Mouse (Mus musculus) hindbrain, embryonic 15.5 days (tissue): ENCODE data around the gene Glis1. TPM values are rescaled to one million over a fixed set of nuclear protein-coding genes. Genes with fewer than 3 reads are reported as not detected.

ENCODE experiments used
- ATAC-seq: fragments of 200-750 bp; cut with Nextera tagmentation; 2 replicates; pipeline ENCODE4 v1.8.0; 2017; ENCODE audit warnings: low read depth, moderate number of reproducible peaks, moderate TSS enrichment; ENCODE audit not compliant: low FRiP score
- H3K27ac ChIP-seq: fragments of 300-500 bp; sonication (generic); replicated peaks from 2 replicates; pipeline ENCODE4 v1.5.1; 2015; ENCODE audit warnings: mild to moderate bottlenecking, inconsistent platforms
- H3K27me3 ChIP-seq: fragments of 300-500 bp; sonication (generic); 2 replicates; pipeline ENCODE4 v1.6.1; 2015; ENCODE audit warnings: control low read depth, inconsistent platforms
- H3K36me3 ChIP-seq: fragments of 300-500 bp; sonication (generic); 2 replicates; pipeline ENCODE4 v1.6.1; 2015; ENCODE audit warnings: control low read depth, inconsistent platforms
- H3K4me1 ChIP-seq: fragments of 300-500 bp; sonication (generic); replicated peaks from 2 replicates; pipeline ENCODE4 v1.6.1; 2015; ENCODE audit warnings: control low read depth, inconsistent platforms
- H3K4me2 ChIP-seq: fragments of 300-500 bp; sonication (generic); 2 replicates; pipeline ENCODE4 v1.6.1; 2015; ENCODE audit warnings: moderate library complexity, mild to moderate bottlenecking, inconsistent platforms
- H3K4me3 ChIP-seq: fragments of 300-500 bp; sonication (generic); 2 replicates; pipeline ENCODE4 v1.5.1; 2015; ENCODE audit warnings: mild to moderate bottlenecking, inconsistent platforms
- H3K9ac ChIP-seq: fragments of 300-500 bp; sonication (generic); 2 replicates; pipeline ENCODE4 v1.6.1; 2015; ENCODE audit warnings: inconsistent platforms
- H3K9me3 ChIP-seq: fragments of 300-500 bp; sonication (generic); 2 replicates; pipeline ENCODE4 v1.6.1; 2016; ENCODE audit warnings: control low read depth, inconsistent platforms
- WGBS: fragments of 180-500 bp; shearing (Covaris S2); methylation state at CpG from one replicate; pipeline ENCODE4 v1.1.7; 2015; 5-methylcytosine and 5-hydroxymethylcytosine counted together
- polyA plus RNA-seq: library from polyadenylated mRNA; unstranded; fragments of >200 nt; fragmentation: Nextera tagmentation; extraction: Ambion mirVana; gene quantifications from 2 replicates; pipeline ENCODE4 v1.2.1, GENCODE M21; 2015

Glis1 gene
- polyA plus RNA-seq: 3.3 and 4.2 TPM in 2 replicates

DNA sequence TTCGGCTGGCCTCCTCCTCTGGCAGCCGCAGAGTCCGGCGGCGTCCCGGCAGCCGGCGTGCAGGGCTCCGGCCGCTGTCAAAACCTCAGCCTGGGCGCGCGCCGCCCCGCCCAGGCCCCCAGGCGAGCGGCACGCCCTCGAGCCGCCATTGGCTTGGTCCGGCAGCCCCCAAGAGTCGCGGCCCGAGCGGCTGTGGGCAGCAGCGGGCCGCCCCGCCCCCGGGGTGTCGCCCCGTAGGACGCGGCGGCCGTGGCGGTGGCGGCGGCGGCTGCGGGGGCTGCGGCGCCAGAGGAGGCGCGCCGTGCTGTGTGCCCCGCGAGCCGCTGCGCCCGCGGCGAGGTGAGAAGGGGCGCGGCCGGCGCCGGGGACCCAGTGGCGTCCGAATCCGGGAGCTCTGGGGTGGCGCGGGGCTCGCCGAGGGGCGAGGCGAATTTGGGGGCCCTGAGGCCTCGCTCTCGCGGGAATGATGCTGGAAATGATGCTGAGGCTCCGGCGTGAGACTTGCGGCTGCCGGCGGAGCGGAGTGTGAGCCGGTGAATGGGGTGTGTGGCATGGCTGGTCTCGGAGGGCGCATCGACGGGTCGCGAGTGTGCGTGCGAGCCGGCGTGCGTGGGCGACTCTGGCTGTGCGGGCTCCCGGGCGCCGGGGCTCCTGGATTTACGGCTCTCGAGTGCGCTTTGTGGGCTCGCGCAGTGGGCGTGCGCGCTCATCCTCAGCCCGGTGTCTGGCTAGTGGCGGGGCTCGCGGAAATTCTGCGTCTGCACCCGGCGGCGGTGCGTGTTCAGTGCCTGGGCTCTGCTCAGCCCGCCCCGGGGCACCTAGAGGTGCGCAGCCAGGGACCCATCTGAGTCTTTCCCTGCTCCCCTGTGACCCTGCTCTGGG, at the start of gene Glis1:
Glis1 (plus strand) TSS at position 236 of the 882 bp plus-strand sequence.
- Histone ChIP-seq H3K27me3 (peaks cover 51% of the 10 kb centered on the region), H3K9ac (peak within 1 kb of the TSS; percentile 54), H3K27ac (no peak within 1 kb of the TSS), H3K4me2 (peak within 1 kb of the TSS; percentile 90), H3K9me3 (no peaks in the 10 kb centered on the region), H3K4me3 (peak within 1 kb of the TSS; percentile 55), H3K4me1 (peaks cover 20% of the 10 kb centered on the region), H3K36me3 (no peaks in the 10 kb centered on the region)
- WGBS: under 1% methylated on average over 96 of the region's 112 CpGs
- peak; percentile 83 for ATAC-seq

DNA sequence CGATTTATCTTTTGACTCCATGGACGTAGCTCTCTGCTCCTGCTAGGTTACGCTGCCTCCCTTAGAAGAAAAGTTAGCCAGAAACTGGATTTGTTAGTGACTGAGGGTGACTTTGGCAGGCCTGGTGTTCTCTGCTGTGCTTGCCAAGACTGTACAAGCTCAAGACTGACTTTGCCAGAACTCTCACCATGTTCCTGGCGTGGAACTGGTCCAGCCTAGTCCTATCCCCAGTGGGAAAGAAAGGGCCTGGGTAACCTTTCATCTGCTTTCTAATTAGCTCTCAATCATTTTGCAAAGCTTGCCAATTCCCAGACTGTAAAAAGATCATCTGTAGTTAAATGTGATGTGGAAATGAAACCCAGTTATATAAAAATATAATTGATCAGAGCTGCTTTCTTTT, 47.4 kb upstream of the Glis1 start:
- Histone ChIP-seq H3K4me1 (no peaks in the 10 kb centered on the region), H3K27ac (no peak overlapping the region), H3K9ac (no peak overlapping the region), H3K36me3 (peaks cover 34% of the 10 kb centered on the region), H3K27me3 (no peaks in the 10 kb centered on the region), H3K4me2 (no peak overlapping the region), H3K9me3 (no peaks in the 10 kb centered on the region), H3K4me3 (no peak overlapping the region)
- no peak for ATAC-seq
- 77% methylated on average over 4 of the region's 4 CpGs for WGBS

DNA sequence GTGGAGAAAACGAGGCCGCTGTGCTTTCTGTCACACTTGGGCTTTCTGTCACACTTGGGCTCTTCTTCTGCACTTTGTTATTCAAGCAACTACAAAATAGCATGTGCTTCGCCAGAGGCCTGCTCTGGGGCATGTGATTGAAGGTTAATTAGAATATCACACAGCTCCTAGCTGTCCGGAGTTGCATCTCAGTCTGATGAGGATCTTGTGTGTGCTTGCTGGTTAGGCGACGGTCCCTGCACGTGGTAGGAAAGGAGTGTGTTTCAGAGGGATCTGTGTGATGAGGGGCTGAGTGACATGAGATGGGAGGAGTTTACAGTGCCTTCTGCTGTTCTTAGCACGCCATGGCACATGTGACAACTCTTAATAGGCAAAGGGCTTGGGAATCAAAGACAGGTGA, 46.9 kb upstream of the Glis1 start:
- Histone ChIP-seq H3K27me3 (no peaks in the 10 kb centered on the region), H3K9me3 (no peaks in the 10 kb centered on the region), H3K36me3 (peaks cover 31% of the 10 kb centered on the region), H3K4me3 (no peak overlapping the region), H3K27ac (no peak overlapping the region), H3K4me2 (no peak overlapping the region), H3K9ac (no peak overlapping the region), H3K4me1 (no peaks in the 10 kb centered on the region)
- 82% methylated on average over 8 of the region's 8 CpGs for WGBS
- no peak for ATAC-seq

DNA sequence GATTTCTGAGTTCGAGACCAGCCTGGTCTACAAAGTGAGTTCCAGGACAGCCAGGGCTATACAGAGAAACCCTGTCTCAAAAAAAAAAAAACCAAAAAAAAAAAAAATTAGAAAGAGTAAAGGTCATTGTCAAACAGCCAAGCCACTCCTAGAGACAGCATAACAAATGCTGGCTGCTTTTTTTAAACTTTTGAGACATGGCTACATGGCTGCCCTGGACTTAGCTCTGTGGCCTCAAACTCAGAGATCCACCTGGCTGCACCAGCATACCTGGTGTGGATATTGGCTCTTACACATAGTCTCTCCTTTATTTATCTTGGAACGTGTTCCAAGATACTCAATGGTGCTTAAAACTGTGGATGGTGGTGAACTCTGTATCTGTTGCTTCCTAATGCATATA, 46.1 kb upstream of the Glis1 start:
- Histone ChIP-seq H3K4me3 (no peak overlapping the region), H3K36me3 (peaks cover 34% of the 10 kb centered on the region), H3K9me3 (no peaks in the 10 kb centered on the region), H3K9ac (no peak overlapping the region), H3K27me3 (no peaks in the 10 kb centered on the region), H3K27ac (no peak overlapping the region), H3K4me1 (no peaks in the 10 kb centered on the region), H3K4me2 (no peak overlapping the region)
- ATAC-seq: no peak
- WGBS: 92% methylated on average over 2 of the region's 2 CpGs

DNA sequence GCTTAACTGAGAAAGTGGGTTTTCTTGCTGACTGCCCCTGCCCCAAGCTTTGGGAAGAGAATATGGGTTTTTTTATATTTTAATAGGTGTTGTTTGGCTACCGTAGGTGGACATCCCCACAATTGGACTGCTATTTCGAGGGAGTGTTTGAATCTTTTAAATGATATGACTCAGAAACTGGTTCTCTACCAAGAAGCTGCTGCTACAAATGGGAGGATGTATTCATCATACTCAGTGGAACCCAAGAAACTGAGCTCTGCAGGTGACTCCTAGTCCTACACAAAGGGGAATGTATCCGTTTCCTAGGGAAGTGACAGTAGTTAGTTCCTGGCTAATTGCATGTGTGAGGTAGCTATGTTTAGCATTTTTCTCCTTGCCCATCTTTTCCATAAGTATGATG, 45.0 kb upstream of the Glis1 start:
- Histone ChIP-seq H3K4me1 (no peaks in the 10 kb centered on the region), H3K27ac (no peak overlapping the region), H3K36me3 (peaks cover 36% of the 10 kb centered on the region), H3K9ac (no peak overlapping the region), H3K4me2 (no peak overlapping the region), H3K9me3 (no peaks in the 10 kb centered on the region), H3K27me3 (no peaks in the 10 kb centered on the region), H3K4me3 (no peak overlapping the region)
- 94% methylated on average over 3 of the region's 3 CpGs for WGBS
- ATAC-seq: no peak

DNA sequence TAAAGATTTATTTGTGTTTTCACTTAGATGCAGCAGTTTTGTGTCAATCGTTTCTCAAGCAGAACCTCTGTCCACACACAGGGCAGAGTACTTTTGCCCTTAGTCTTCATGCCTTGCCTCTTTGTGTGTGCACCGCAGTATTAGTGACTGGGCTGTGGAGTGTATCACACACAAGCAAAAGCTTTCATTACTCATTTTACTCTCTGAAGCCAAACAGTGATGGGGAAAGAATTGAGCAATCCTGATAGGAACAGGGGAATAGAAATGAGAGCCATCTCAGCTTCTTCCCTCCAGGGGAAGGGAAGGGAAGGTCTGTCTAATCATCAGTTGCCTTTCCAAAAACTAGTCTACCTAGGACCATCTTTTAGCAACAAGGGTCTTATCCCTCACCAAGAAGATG, 40.6 kb upstream of the Glis1 start:
- H3K36me3 ChIP-seq: peaks cover 22% of the 10 kb centered on the region
- no peak overlapping the region for H3K4me2 ChIP-seq
- no peak overlapping the region for H3K9ac ChIP-seq
- no peak overlapping the region for H3K27ac ChIP-seq
- H3K9me3 ChIP-seq: no peaks in the 10 kb centered on the region
- WGBS: 98% methylated on average over 2 of the region's 2 CpGs
- no peaks in the 10 kb centered on the region for H3K27me3 ChIP-seq
- no peak for ATAC-seq
- H3K4me1 ChIP-seq: no peaks in the 10 kb centered on the region
- no peak overlapping the region for H3K4me3 ChIP-seq

DNA sequence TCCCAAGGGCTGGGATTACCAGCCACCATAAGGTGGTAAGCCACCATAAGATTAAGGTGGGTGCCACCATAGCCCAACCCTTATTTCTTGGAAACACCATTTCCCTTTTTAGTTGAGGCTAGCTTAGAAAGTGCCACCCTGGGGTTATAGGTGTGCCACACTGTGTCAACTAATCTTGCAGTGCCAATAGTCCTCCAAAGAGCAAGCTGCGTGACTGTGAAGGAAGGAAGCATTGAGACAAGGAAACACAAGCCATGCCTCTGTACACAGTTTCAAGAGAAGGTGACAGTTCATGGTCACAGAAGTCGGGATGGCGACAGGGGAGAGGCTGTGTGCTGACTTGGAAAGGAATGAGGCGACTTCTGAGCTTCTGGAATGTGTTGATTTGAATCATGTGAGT, 14.2 kb upstream of the Glis1 start:
- WGBS: 86% methylated on average over 4 of the region's 4 CpGs
- ATAC-seq: no peak
- H3K9ac ChIP-seq: no peak overlapping the region

DNA sequence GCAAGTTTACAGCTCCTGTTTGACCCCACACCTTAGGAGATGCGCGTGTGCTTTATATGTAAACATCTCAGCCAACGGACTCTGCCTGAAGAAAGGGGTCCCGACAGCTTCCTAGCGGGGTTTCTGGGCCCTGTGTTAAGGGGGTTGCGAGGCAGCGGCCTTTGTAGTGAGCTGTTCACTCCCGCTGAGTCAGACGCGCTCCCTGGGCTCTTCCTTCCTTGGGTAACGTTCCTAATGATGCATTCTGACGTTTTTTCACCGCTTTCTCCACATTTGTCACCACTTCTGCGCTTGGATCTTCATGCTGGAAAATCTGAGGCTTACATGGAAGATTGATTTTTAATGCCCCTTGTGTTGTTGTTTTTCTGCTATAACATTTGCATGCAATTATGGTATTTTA, 12.7 kb upstream of the Glis1 start:
- H3K4me2 ChIP-seq: peak overlapping the region; percentile 42
- no peak overlapping the region for H3K9ac ChIP-seq
- no peak for ATAC-seq
- 4% methylated on average over 14 of the region's 14 CpGs for WGBS
- 0 out of 2 replicates have a peak, but pooled peaks cover 4% of the 10 kb centered on the region for H3K36me3 ChIP-seq
- H3K9me3 ChIP-seq: no peaks in the 10 kb centered on the region
- peak overlapping the region; percentile 13; the same call in 1 of the 2 replicates for H3K4me3 ChIP-seq
- H3K4me1 ChIP-seq: peaks cover 9% of the 10 kb centered on the region
- H3K27ac ChIP-seq: no peak overlapping the region
- H3K27me3 ChIP-seq: no peaks in the 10 kb centered on the region

More for the DNA sequence above, 14.2 kb upstream of the Glis1 start:
- no peak overlapping the region for H3K4me2 ChIP-seq
- no peaks in the 10 kb centered on the region for H3K27me3 ChIP-seq
- 0 out of 2 replicates have a peak, but pooled peaks cover 4% of the 10 kb centered on the region for H3K36me3 ChIP-seq
- H3K4me3 ChIP-seq: no peak overlapping the region
- H3K9me3 ChIP-seq: no peaks in the 10 kb centered on the region
- H3K4me1 ChIP-seq: peaks cover 9% of the 10 kb centered on the region
- H3K27ac ChIP-seq: no peak overlapping the region

DNA sequence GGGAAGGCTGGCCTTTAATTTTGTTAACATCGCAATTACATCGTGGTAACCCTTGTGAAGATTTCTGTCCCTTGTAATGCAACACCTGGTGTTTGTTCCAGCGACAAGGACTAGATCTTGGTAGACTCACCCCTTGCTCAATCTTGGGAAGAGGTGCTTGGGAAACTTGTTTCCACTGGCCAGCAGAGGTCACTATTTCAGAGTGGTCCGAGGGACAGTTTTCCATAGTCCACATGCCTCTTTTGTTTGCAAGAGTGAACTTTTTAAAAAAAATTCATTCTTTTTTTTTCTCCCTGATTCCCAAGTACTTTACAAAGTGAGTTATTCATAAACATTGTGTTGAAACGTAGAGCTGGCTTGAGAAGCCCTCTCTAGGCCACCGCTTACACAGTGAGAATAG, 12.2 kb upstream of the Glis1 start:
- H3K4me2 ChIP-seq: peak overlapping the region; percentile 42; the same call in 1 of the 2 replicates
- 0 out of 2 replicates have a peak, but pooled peaks cover 4% of the 10 kb centered on the region for H3K36me3 ChIP-seq
- H3K9ac ChIP-seq: no peak overlapping the region
- no peaks in the 10 kb centered on the region for H3K9me3 ChIP-seq
- no peak overlapping the region for H3K27ac ChIP-seq
- H3K27me3 ChIP-seq: 0 out of 2 replicates have a peak, but pooled peaks cover under 1% of the 10 kb centered on the region
- WGBS: 21% methylated on average over 6 of the region's 6 CpGs
- no peak for ATAC-seq
- peaks cover 9% of the 10 kb centered on the region for H3K4me1 ChIP-seq
- H3K4me3 ChIP-seq: no peak overlapping the region

DNA sequence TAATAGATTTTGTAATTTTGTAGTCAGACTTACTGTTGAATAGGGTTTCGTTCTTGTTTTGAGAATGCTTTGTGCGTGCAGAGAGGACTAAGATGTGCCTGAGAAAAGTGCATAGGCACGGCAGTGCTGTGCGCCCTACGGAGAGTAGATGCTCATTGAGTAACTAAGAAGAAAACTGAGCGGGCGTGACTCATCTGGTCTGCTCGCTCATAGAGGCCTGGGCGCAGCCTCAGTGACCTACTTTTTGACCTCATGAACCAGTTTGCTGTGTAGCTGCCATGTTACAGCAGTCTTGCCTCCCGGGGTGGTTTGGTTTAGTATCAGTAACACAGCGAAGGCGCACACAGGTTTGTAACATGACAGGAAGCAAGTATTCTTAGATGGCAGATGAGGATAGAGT, 8.8 kb upstream of the Glis1 start:
- no peak overlapping the region for H3K27ac ChIP-seq
- H3K4me2 ChIP-seq: no peak overlapping the region
- H3K4me1 ChIP-seq: peaks cover 9% of the 10 kb centered on the region
- H3K9me3 ChIP-seq: no peaks in the 10 kb centered on the region
- H3K4me3 ChIP-seq: no peak overlapping the region
- no peaks in the 10 kb centered on the region for H3K36me3 ChIP-seq
- no peak overlapping the region for H3K9ac ChIP-seq
- 95% methylated on average over 12 of the region's 12 CpGs for WGBS
- 0 out of 2 replicates have a peak, but pooled peaks cover 2% of the 10 kb centered on the region for H3K27me3 ChIP-seq
- no peak for ATAC-seq

DNA sequence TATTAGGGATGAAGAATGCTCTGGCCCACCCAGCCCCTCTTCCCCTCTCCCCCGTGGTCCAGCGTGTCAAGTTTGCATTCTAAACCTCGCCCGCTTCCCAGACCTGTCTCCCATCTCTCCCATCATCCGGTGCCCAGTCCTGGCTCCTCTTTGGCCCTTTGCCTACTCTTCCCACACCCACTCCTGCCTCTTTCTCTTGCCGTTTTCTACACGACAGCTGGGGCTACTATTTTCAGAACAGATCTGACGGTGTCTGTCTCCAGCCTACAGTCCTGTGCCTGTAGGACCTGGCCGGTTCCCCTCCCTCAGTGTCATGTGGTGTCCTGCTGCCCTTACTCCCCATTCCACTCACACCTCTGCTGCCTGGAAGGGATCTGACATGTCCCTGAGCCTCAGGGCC, 7.8 kb upstream of the Glis1 start:
- Histone ChIP-seq H3K27me3 (0 out of 2 replicates have a peak, but pooled peaks cover 5% of the 10 kb centered on the region), H3K36me3 (no peaks in the 10 kb centered on the region), H3K9me3 (no peaks in the 10 kb centered on the region), H3K4me1 (peaks cover 5% of the 10 kb centered on the region), H3K27ac (no peak overlapping the region), H3K4me2 (no peak overlapping the region), H3K4me3 (no peak overlapping the region), H3K9ac (no peak overlapping the region)
- 88% methylated on average over 9 of the region's 9 CpGs for WGBS
- no peak for ATAC-seq

DNA sequence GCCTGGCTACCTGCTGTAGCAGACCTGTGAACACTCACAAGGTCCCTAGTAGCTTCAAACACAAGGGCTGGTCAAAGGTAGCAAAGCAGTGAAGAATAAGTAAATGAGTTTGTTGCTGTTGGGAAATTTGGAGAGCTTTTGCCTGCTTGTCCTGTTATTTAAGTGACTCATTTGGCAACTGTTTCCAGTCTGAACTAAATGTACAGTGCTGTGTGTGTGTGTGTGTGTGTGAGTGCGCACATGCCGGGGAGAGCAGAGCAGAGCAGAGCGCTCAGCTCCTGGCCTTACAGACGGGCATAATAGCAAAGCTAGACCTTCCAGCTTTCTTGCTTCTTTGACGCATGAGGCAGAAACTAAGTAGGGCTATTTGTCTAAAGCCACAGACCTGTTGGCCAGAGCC, 1.7 kb upstream of the Glis1 start:
- Histone ChIP-seq H3K9me3 (no peaks in the 10 kb centered on the region), H3K27me3 (peaks cover 39% of the 10 kb centered on the region), H3K36me3 (no peaks in the 10 kb centered on the region), H3K9ac (no peak overlapping the region), H3K4me1 (peaks cover 20% of the 10 kb centered on the region), H3K4me3 (no peak overlapping the region), H3K4me2 (no peak overlapping the region), H3K27ac (no peak overlapping the region)
- 80% methylated on average over 5 of the region's 5 CpGs for WGBS
- no peak for ATAC-seq
